Mouse (Mus musculus): Measurements from ENCODE around the gene Csrnp2.
"Not testable (repeated sequence)": the region's sequence is repeated elsewhere in the genome, so short reads cannot be mapped to it uniquely, and the experiment has no call there.

Csrnp2 gene

GRCm38 (mm10) chr15:100495102-100495501 lies at the start of gene Csrnp2:
Gene Csrnp2 (minus strand): TSS chr15:100495488.
- DNase-seq (ENCODE audit: low spot score), result peak; percentile 91

GRCm38 (mm10) chr15:100543651-100544030 lies 48.4 kb upstream of the Csrnp2 start:
- DNase-seq (ENCODE audit: low spot score), result not testable (repeated sequence)

- DNase-seq (ENCODE audit: low spot score), result not testable (repeated sequence)
Measured at GRCm38 (mm10) chr15:100542876-100543650, 47.8 kb upstream of the Csrnp2 start.

- no peak for DNase-seq (ENCODE audit: low spot score)
Measured at GRCm38 (mm10) chr15:100541426-100541825, 46.1 kb upstream of the Csrnp2 start.

- DNase-seq (ENCODE audit: low spot score), result not testable (repeated sequence)
Measured at GRCm38 (mm10) chr15:100541001-100541400, 45.7 kb upstream of the Csrnp2 start.

GRCm38 (mm10) chr15:100539411-100539810 lies 44.1 kb upstream of the Csrnp2 start:
- no peak for DNase-seq (ENCODE audit: low spot score)

- peak; percentile 75 for DNase-seq (ENCODE audit: low spot score)
Measured at GRCm38 (mm10) chr15:100537913-100538312, 42.6 kb upstream of the Csrnp2 start.

GRCm38 (mm10) chr15:100527900-100528299 lies 32.6 kb upstream of the Csrnp2 start:
- no peak for DNase-seq (ENCODE audit: low spot score)

GRCm38 (mm10) chr15:100525405-100525804 lies 30.1 kb upstream of the Csrnp2 start:
- DNase-seq (ENCODE audit: low spot score), result no peak

GRCm38 (mm10) chr15:100520306-100520705 lies 25.0 kb upstream of the Csrnp2 start:
- no peak for DNase-seq (ENCODE audit: low spot score)

GRCm38 (mm10) chr15:100515121-100515520 lies 19.8 kb upstream of the Csrnp2 start:
- no peak for DNase-seq (ENCODE audit: low spot score)

GRCm38 (mm10) chr15:100513387-100513786 lies 18.1 kb upstream of the Csrnp2 start:
- DNase-seq (ENCODE audit: low spot score), result no peak

- DNase-seq (ENCODE audit: low spot score), result no peak
Measured at GRCm38 (mm10) chr15:100510072-100510471, 14.8 kb upstream of the Csrnp2 start.

GRCm38 (mm10) chr15:100508454-100509167 lies 13.3 kb upstream of the Csrnp2 start:
- DNase-seq (ENCODE audit: low spot score), result no peak

- DNase-seq (ENCODE audit: low spot score), result not testable (repeated sequence)
Measured at GRCm38 (mm10) chr15:100499506-100499905, 4.2 kb upstream of the Csrnp2 start.

- no peak for DNase-seq (ENCODE audit: low spot score)
Measured at GRCm38 (mm10) chr15:100494647-100495046, 641 bp downstream of the Csrnp2 start.

GRCm38 (mm10) chr15:100491966-100492365 lies 3.3 kb downstream of the Csrnp2 start:
- DNase-seq (ENCODE audit: low spot score), result no peak

- no peak for DNase-seq (ENCODE audit: low spot score)
Measured at GRCm38 (mm10) chr15:100489263-100489662, 6.0 kb downstream of the Csrnp2 start.

GRCm38 (mm10) chr15:100488297-100488696 lies 7.0 kb downstream of the Csrnp2 start:
- not testable (repeated sequence) for DNase-seq (ENCODE audit: low spot score)

GRCm38 (mm10) chr15:100487050-100487449 lies 8.2 kb downstream of the Csrnp2 start:
- DNase-seq (ENCODE audit: low spot score), result no peak

GRCm38 (mm10) chr15:100486450-100486849 lies 8.8 kb downstream of the Csrnp2 start:
- DNase-seq (ENCODE audit: low spot score), result no peak

GRCm38 (mm10) chr15:100485576-100485975 lies 9.7 kb downstream of the Csrnp2 start:
- peak; percentile 47 for DNase-seq (ENCODE audit: low spot score)

GRCm38 (mm10) chr15:100478925-100479324 lies 16.4 kb downstream of the Csrnp2 start:
- no peak for DNase-seq (ENCODE audit: low spot score)

Measured in lung, postnatal 25 days (tissue).